Mouse (Mus musculus): ENCODE data around the gene Bcat1.

Gene Bcat1

DNA sequence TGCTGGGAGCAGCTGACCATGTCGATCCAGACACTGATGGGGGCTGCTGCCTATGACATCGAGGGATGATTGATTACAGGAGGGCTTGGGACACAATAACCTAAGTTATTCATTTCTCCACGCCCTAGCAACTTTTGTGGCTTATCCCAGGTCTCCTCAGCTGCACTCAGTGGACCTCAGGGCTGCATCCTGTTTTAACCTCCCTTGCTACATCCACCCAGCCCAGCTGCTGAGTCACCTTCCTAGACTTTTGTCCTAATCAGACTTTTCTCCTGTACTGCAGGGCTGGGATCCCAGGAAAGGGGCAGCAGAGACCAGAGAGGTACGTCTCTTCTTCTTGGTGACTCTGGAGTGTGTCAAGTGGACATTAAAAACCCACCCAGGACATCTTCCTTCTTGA is 19.9 kb downstream of the Bcat1 start:
- DNase-seq (ENCODE audit: low spot score in 2 of 2) = no peak

- DNase-seq (ENCODE audit: low spot score in 2 of 2) = no peak
Observed at GRCm38 (mm10) chr6:145055277-145055858, 20.6 kb downstream of the Bcat1 start.

DNA sequence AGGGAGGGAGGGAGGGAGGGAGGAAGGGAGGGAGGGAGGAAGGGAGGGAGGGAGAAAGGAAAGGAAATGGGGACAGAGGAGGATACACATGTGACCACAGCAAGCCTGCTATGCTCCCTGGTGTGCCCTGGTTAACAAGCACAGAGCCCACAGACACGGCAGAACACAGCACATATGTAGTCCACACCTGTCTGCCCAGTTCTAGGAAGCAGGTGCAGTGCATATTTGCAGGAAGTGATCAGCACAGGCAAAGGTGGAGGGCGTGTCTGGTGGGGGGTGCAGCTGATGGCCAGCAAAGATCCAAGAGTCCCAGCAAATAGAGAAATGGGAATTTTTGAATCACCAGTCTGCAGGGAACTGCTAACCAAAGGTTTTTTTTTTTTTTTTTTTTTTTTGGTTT is 23.3 kb downstream of the Bcat1 start:
- DNase-seq (ENCODE audit: low spot score in 2 of 2) = no peak

GRCm38 (mm10) chr6:145050899-145051298 is 25.1 kb downstream of the Bcat1 start:
- DNase-seq (ENCODE audit: low spot score in 2 of 2) = no peak

- DNase-seq (ENCODE audit: low spot score in 2 of 2) = peak; percentile 54 to 59
Observed at GRCm38 (mm10) chr6:145048131-145048997, 27.6 kb downstream of the Bcat1 start.

DNA sequence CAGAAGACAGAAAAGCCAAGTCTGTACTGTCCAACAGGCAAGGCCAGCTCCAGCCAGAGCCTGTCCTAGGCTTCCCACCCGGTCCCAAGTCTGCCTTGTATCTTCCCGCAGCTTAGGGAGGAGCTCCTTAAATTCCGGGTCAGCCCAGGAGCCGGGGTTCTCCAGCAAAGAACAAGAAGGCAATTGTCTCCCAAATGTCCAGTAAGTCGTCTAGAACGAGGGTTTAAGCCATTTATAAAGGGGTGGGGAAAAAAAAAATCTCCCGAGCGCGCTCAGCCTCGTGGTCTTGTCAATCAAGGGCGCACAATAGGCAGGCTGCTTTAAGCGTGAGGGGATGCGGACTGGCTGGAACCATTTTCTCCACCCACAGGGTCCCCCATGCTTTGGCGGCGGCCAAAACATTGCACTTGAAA is 28.5 kb downstream of the Bcat1 start:
- DNase-seq (ENCODE audit: low spot score in 2 of 2) = peak; percentile 59 to 62

DNA sequence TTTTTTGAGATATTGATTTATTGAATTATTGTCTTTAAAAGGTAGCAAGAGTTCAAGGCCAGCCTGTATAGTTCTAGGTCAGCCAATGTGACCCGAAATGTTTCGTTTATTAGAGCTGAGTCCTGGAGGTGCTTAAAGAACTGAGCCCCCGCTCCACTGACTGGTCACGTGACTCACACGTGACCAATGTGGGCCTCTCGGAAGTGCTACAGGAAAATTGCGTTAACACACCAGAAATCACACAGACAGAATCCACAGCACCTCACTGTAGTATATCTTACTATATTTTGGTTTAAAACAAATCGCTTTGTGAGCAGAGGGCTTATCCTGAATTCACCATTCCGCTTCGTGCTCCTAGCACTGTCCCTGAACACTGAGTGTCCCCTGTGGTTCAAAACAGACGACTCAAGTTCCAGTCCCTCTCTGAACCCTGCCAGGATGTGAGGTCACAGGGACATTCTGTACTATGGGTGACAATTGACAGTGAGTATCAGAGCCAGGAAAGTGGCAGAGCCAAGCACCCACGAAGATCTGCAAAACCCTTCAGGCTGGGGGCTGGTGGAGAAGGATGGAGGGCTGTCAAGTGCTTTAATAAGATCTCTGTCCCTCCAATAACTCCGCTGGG is 29.6 kb downstream of the Bcat1 start:
- DNase-seq (ENCODE audit: low spot score in 2 of 2) = no peak

DNA sequence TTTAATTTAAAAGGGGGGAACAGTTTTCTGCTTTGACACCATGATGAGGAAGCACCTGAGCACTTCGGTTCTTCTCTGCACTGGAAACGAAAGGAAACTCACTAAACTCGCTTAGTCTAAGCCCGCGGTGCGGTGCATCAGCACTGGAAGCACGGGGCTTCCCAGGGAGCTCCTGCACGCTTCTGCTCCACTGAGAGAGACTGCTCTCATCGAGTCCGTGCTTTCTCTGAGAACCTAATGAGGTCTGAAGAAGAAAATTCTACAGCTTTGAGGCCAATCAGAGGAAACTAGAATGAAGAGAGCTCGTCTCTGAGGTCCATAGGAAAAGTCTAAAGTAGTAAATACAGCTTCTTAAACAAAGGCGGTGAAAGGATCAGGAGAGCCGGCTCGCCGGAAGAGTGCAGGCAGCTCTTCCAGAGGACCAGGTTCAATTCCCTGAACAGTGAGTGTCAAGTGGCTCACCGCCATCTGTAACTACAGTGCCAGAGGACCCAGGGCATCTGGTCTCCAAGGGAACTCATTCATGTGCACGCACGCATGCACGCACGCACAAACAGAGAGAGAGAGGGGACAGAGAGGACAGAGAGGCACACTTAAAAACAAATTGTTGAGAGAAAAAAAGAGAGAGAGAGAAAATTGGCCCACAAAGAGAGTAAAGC is 30.9 kb downstream of the Bcat1 start:
- no peak for DNase-seq (ENCODE audit: low spot score in 2 of 2)

DNA sequence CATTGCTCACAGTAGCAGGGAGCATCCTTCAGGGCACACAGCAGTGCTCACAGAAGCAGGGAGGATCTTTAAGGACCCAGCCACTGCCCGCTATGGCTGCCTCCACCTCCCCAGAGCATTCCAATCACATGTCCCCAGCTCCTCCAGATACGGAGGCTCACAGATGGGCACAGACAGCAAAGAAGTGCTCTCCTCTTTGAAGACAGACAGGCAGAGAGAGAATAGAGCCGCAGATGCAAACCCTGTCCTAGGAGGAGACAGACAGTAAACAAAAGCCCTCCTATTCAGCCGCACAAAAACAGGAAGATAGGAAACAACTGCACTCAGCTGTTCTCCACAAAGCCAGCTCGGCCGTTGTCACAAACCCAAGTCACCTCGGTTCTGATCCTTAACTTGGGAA is 35.3 kb downstream of the Bcat1 start:
- no peak for DNase-seq (ENCODE audit: low spot score in 2 of 2)

DNA sequence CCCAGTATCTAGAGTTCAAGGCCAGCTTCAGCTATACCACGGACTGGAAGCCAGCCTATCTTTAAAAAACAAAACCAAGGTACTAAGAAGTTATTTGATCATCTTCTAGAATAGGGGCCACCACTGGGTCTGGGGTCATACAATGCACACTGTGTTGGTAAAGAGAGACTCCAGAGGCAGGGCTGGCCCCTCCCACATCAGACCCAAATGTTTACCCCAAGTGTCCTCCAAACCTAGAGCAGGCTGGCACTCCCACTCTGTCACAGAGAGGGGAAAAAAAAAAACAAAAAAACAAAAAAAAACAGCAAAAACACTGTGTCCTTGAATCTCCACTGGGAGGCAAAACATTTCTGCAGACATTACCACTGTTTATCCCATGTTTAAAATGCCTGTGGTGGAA is 38.4 kb downstream of the Bcat1 start:
- DNase-seq (ENCODE audit: low spot score in 2 of 2) = no peak

GRCm38 (mm10) chr6:145035412-145035811 is 40.6 kb downstream of the Bcat1 start:
- no peak for DNase-seq (ENCODE audit: low spot score in 2 of 2)

- peak; percentile 35 to 41 for DNase-seq (ENCODE audit: low spot score in 2 of 2)
Observed at GRCm38 (mm10) chr6:145030587-145030986, 45.4 kb downstream of the Bcat1 start.

DNA sequence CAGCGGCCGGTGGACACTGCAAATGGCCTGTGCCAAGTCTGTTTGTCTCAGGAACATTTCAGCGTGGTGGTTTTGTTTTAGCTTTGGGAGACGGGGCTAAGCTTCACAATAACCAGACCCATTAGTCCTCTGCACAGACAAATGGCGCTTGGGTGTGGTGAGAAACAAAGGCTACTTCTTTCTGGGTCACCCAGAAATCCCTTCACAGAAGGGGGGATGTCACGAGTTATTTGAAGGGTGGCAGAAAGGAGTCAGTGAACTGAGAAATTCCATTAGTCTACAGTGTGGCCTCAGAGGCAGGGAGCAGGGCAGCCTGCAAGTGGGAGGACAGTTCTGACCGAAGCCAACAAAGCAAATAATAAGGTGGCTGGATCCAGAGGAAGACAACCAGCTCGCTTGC is 52.0 kb downstream of the Bcat1 start:
- no peak for DNase-seq (ENCODE audit: low spot score in 2 of 2)

- DNase-seq (ENCODE audit: low spot score in 2 of 2) = peak in 1 of 2 experiments; percentile 41
Observed at GRCm38 (mm10) chr6:145022966-145023725, 52.8 kb downstream of the Bcat1 start.

DNA sequence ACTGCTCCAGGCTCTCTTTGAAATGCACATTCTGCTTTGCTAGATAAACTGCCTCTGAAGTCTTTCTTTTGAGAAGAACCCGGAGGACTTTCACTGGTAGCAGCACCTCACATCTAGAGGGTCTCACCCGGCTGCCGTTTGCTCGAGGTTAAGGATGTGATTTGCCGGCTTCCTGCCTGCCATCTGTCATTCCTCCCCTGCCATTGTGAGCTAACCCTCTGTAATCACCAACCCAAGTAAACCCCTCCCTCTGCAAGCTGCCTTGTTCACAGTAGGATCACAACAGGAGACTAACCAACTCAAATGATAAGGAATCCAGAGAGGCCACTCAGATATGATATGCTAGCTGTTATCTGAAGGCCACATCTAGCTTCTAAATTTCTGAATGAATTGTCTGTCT is 53.6 kb downstream of the Bcat1 start:
- DNase-seq (ENCODE audit: low spot score in 2 of 2) = no peak

- DNase-seq (ENCODE audit: low spot score in 2 of 2) = no peak
Observed at GRCm38 (mm10) chr6:145020553-145020952, 55.4 kb downstream of the Bcat1 start.

DNA sequence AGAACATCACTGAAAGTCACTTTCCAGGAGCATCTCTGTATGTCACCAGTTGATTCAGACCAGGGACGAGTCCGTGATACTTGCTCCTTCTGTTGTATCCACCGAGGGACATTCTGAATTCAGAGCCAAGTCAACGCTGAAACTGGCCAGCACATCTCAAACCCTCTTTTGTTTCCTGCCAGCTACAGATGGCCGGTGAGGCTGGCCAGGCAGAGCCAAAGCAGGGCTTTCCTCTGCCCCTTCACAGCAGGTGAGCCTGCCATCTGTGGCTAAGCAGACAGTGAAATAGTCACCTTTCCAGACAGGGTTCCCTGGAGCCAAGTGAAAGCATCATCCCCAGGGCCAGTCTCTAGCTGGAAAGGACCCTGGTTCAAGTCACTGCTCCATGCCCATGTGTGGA is 57.7 kb downstream of the Bcat1 start:
- DNase-seq (ENCODE audit: low spot score in 2 of 2) = no peak

GRCm38 (mm10) chr6:145017508-145017907 is 58.5 kb downstream of the Bcat1 start:
- no peak for DNase-seq (ENCODE audit: low spot score in 2 of 2)

- no peak for DNase-seq (ENCODE audit: low spot score in 2 of 2)
Observed at GRCm38 (mm10) chr6:145016639-145017038, 59.3 kb downstream of the Bcat1 start.

GRCm38 (mm10) chr6:145014944-145015343 is 61.0 kb downstream of the Bcat1 start:
- DNase-seq (ENCODE audit: low spot score in 2 of 2) = no peak

GRCm38 (mm10) chr6:145012699-145013098 is 63.3 kb downstream of the Bcat1 start:
- no peak for DNase-seq (ENCODE audit: low spot score in 2 of 2)

DNA sequence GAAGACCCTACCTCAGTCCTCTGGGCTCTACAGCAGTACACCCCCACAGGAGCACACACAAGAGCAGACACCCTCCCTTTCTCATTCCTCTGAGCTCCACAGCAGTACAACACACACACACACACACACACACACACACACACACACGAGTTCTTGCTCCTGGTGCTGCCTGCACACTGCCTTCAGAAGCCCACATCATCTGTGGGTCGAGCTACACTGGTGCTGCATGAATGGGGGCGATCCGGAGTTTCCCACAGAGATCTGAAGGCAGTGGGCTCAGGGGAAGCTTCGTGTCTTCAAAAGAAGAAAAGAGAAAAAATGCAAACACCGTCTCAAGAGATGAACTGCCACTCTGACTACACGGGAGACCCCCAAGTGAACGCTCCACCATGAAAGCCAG is 64.8 kb downstream of the Bcat1 start:
- no peak for DNase-seq (ENCODE audit: low spot score in 2 of 2)

All from frontal cortex, postnatal 36 days (tissue).